Mouse (Mus musculus) liver, embryonic 16.5 days (tissue): ENCODE data around the gene Lrrc28. TPM values are rescaled to one million over a fixed set of nuclear protein-coding genes. Genes with fewer than 3 reads are reported as not detected.

Experiments used
- ATAC-seq: fragments of 200-750 bp; cut with Nextera tagmentation; 2 replicates; pipeline ENCODE4 v1.8.0; 2017; ENCODE audit warnings: low read depth, mild to moderate bottlenecking, moderate number of reproducible peaks, moderate library complexity
- H3K27ac ChIP-seq: fragments of 300-500 bp; sonication (generic); 2 replicates; pipeline ENCODE4 v1.5.1; 2014; ENCODE audit warnings: mild to moderate bottlenecking, low read length
- H3K27me3 ChIP-seq: fragments of 300-500 bp; sonication (generic); 2 replicates; pipeline ENCODE4 v1.6.1; 2014; ENCODE audit warnings: low read depth, low read length, mixed read lengths; ENCODE audit not compliant: control insufficient read depth, insufficient read depth
- H3K36me3 ChIP-seq: fragments of 300-500 bp; sonication (generic); 2 replicates; pipeline ENCODE4 v1.6.1; 2014; ENCODE audit warnings: mild to moderate bottlenecking; ENCODE audit not compliant: control insufficient read depth, insufficient read depth
- H3K4me1 ChIP-seq: fragments of 300-500 bp; sonication (generic); 2 replicates; pipeline ENCODE4 v1.6.1; 2014; ENCODE audit warnings: low read depth, low read length, mixed read lengths; ENCODE audit not compliant: control insufficient read depth
- H3K4me2 ChIP-seq: fragments of 300-500 bp; sonication (generic); 2 replicates; pipeline ENCODE4 v1.6.1; 2014; ENCODE audit warnings: low read depth, low read length, mixed read lengths
- H3K4me3 ChIP-seq: fragments of 300-500 bp; sonication (generic); 2 replicates; pipeline ENCODE4 v1.5.1; 2014; ENCODE audit warnings: low read depth, mild to moderate bottlenecking, low read length
- H3K9ac ChIP-seq: fragments of 300-500 bp; sonication (generic); 2 replicates; pipeline ENCODE4 v1.6.1; 2014; ENCODE audit warnings: low read depth, low read length
- H3K9me3 ChIP-seq: fragments of 300-500 bp; sonication (generic); replicated peaks from 2 replicates; pipeline ENCODE4 v1.6.1; 2016; ENCODE audit warnings: low read length; ENCODE audit not compliant: control insufficient read depth
- WGBS: fragments of 180-500 bp; shearing (Covaris S2); extraction: QIAGEN DNeasy Blood & Tissue Kit; methylation state at CpG from one replicate; pipeline ENCODE4 v1.1.7; 2014; ENCODE audit not compliant: insufficient replicate concordance; 5-methylcytosine and 5-hydroxymethylcytosine counted together
- polyA plus RNA-seq: library from polyadenylated mRNA; unstranded; fragments of >200 nt; fragmentation: Nextera tagmentation; extraction: Ambion mirVana; gene quantifications from 2 replicates; pipeline ENCODE4 v1.2.1, GENCODE M21; 2015

Lrrc28 gene
- polyA plus RNA-seq, 1 experiment from 2014 or later, result 5.3 TPM

GRCm38 (mm10) chr7:67562176-67562575 lies 82.9 kb downstream of the Lrrc28 start:
- Histone ChIP-seq H3K4me2 (no peak overlapping the region), H3K9me3 (no peaks in the 10 kb centered on the region), H3K4me1 (no peaks in the 10 kb centered on the region), H3K4me3 (no peak overlapping the region), H3K9ac (no peak overlapping the region), H3K27ac (no peak overlapping the region), H3K36me3 (no peaks in the 10 kb centered on the region), H3K27me3 (no peaks in the 10 kb centered on the region)
- WGBS, result 57% methylated on average over 12 of the region's 12 CpGs
- no peak for ATAC-seq

- WGBS, result 75% methylated on average over 7 of the region's 7 CpGs
- H3K4me1 ChIP-seq, result no peaks in the 10 kb centered on the region
Measured at GRCm38 (mm10) chr7:67559486-67559885, 85.6 kb downstream of the Lrrc28 start.

GRCm38 (mm10) chr7:67558230-67558629 lies 86.8 kb downstream of the Lrrc28 start:
- H3K4me3 ChIP-seq, result no peak overlapping the region
- no peak overlapping the region for H3K4me2 ChIP-seq
- 65% methylated on average over 5 of the region's 5 CpGs for WGBS
- H3K36me3 ChIP-seq, result no peaks in the 10 kb centered on the region
- no peaks in the 10 kb centered on the region for H3K4me1 ChIP-seq
- no peaks in the 10 kb centered on the region for H3K27me3 ChIP-seq
- no peak overlapping the region for H3K27ac ChIP-seq
- H3K9me3 ChIP-seq, result no peaks in the 10 kb centered on the region
- H3K9ac ChIP-seq, result no peak overlapping the region
- ATAC-seq, result no peak

More at GRCm38 (mm10) chr7:67559486-67559885, 85.6 kb downstream of the Lrrc28 start:
- Histone ChIP-seq H3K27me3 (no peaks in the 10 kb centered on the region), H3K9me3 (no peaks in the 10 kb centered on the region), H3K9ac (no peak overlapping the region), H3K4me3 (no peak overlapping the region), H3K4me2 (no peak overlapping the region), H3K36me3 (no peaks in the 10 kb centered on the region), H3K27ac (no peak overlapping the region)
- ATAC-seq, result no peak

- H3K4me1 ChIP-seq, result no peaks in the 10 kb centered on the region
- no peak overlapping the region for H3K27ac ChIP-seq
- H3K9me3 ChIP-seq, result no peaks in the 10 kb centered on the region
- H3K27me3 ChIP-seq, result no peaks in the 10 kb centered on the region
- no peak overlapping the region for H3K9ac ChIP-seq
- ATAC-seq, result no peak
- no peak overlapping the region for H3K4me2 ChIP-seq
- no peak overlapping the region for H3K4me3 ChIP-seq
- no peaks in the 10 kb centered on the region for H3K36me3 ChIP-seq
- WGBS, result 59% methylated on average over 2 of the region's 2 CpGs
Measured at GRCm38 (mm10) chr7:67554863-67555262, 90.2 kb downstream of the Lrrc28 start.

GRCm38 (mm10) chr7:67551242-67551641 lies 93.8 kb downstream of the Lrrc28 start:
- Histone ChIP-seq H3K4me1 (no peaks in the 10 kb centered on the region), H3K4me3 (no peak overlapping the region), H3K9ac (no peak overlapping the region), H3K9me3 (no peaks in the 10 kb centered on the region), H3K27me3 (no peaks in the 10 kb centered on the region), H3K36me3 (no peaks in the 10 kb centered on the region), H3K27ac (no peak overlapping the region), H3K4me2 (no peak overlapping the region)
- no peak for ATAC-seq
- 57% methylated on average over 2 of the region's 2 CpGs for WGBS

GRCm38 (mm10) chr7:67549073-67549561 lies 96.0 kb downstream of the Lrrc28 start:
- WGBS, result 30% methylated on average over 6 of the region's 6 CpGs
- ATAC-seq, result no peak
- H3K36me3 ChIP-seq, result no peaks in the 10 kb centered on the region
- no peaks in the 10 kb centered on the region for H3K9me3 ChIP-seq
- H3K4me1 ChIP-seq, result no peaks in the 10 kb centered on the region
- no peak overlapping the region for H3K4me2 ChIP-seq
- no peaks in the 10 kb centered on the region for H3K27me3 ChIP-seq
- H3K4me3 ChIP-seq, result no peak overlapping the region
- no peak overlapping the region for H3K27ac ChIP-seq
- no peak overlapping the region for H3K9ac ChIP-seq

- H3K9ac ChIP-seq, result no peak overlapping the region
- no peak for ATAC-seq
- no peaks in the 10 kb centered on the region for H3K4me1 ChIP-seq
- no peak overlapping the region for H3K27ac ChIP-seq
- no peaks in the 10 kb centered on the region for H3K9me3 ChIP-seq
- H3K4me2 ChIP-seq, result no peak overlapping the region
- H3K4me3 ChIP-seq, result no peak overlapping the region
- WGBS, result 66% methylated on average over 6 of the region's 6 CpGs
- H3K36me3 ChIP-seq, result no peaks in the 10 kb centered on the region
- no peaks in the 10 kb centered on the region for H3K27me3 ChIP-seq
Measured at GRCm38 (mm10) chr7:67548599-67549041, 96.4 kb downstream of the Lrrc28 start.

- Histone ChIP-seq H3K27me3 (no peaks in the 10 kb centered on the region), H3K27ac (no peak overlapping the region), H3K4me2 (no peak overlapping the region), H3K9ac (no peak overlapping the region), H3K9me3 (no peaks in the 10 kb centered on the region), H3K4me3 (no peak overlapping the region), H3K4me1 (no peaks in the 10 kb centered on the region), H3K36me3 (no peaks in the 10 kb centered on the region)
- WGBS, result 25% methylated on average over 5 of the region's 5 CpGs
- ATAC-seq, result no peak
Measured at GRCm38 (mm10) chr7:67546282-67546681, 98.8 kb downstream of the Lrrc28 start.

- Histone ChIP-seq H3K27ac (no peak overlapping the region), H3K4me3 (no peak overlapping the region)
Measured at GRCm38 (mm10) chr7:67544586-67544985, 100.5 kb downstream of the Lrrc28 start.

More at GRCm38 (mm10) chr7:67544586-67544985, 100.5 kb downstream of the Lrrc28 start:
- Histone ChIP-seq H3K4me1 (no peaks in the 10 kb centered on the region), H3K9me3 (no peaks in the 10 kb centered on the region), H3K9ac (no peak overlapping the region), H3K27me3 (no peaks in the 10 kb centered on the region), H3K36me3 (no peaks in the 10 kb centered on the region), H3K4me2 (no peak overlapping the region)
- ATAC-seq, result no peak
